ENCODE assay signal across 12 mouse cellular contexts in genomic region chr2:57362503-57362902, GRCm38 (mm10).
A peak's percentile ranks its signal among the peaks of the same experiment; 100 is the strongest.
DNase-seq lines count a peak whose midpoint lies in the region; ATAC-seq and TF ChIP-seq lines count a peak whose summit lies in the region.
"Had no signal": no experiment of that assay in that cellular context is flagged by ENCODE, and none has a peak within 500 bp of the region (broad histone marks: within the 10 kb centered on the region; RNA-seq: fewer than 3 reads in every experiment).

No protein-coding gene starts in this region.

- no peak for TF ChIP-seq POLR2A in CH12.LX (IDR thresholded peaks at IDR 0.05; ENCODE audit: low read depth, low read length)

- H3K9me3 ChIP-seq in hindbrain, postnatal 0 days (ENCODE audit: low read length), result no peaks in the 10 kb centered on the region
- H3K9me3 ChIP-seq in hindbrain, embryonic 16.5 days (ENCODE audit: control insufficient read depth, low read length), result no peaks in the 10 kb centered on the region
- H3K9me3 ChIP-seq in CH12.LX (replicated peaks; ENCODE audit: low read length), result no peaks in the 10 kb centered on the region
- H3K9me3 ChIP-seq: hindbrain, embryonic 13.5 days; liver, embryonic 15.5 days had no signal

- peak; percentile 19; the same call in 1 of the 2 replicates for TF ChIP-seq CTCF in hindbrain, postnatal 0 days (IDR thresholded peaks at IDR 0.05; ENCODE audit: low read depth)
- TF ChIP-seq CTCF in CH12.LX (conservative IDR thresholded peaks at IDR 0.05 in 1 of 2, IDR thresholded peaks at IDR 0.05 in 1 of 2; ENCODE audit: low read depth in 2 of 2, low read length in 2 of 2), result peak in 1 of 2 experiments; percentile 53; a peak in 2 of 4 replicates

- in situ Hi-C loops in CH12.LX (cut with MboI; ENCODE audit: low pct_ligation_motif_present, low pct_unique_long_range_greater_than_20kb, low sequenced_read_pairs), result loop anchor here (25.0 kb wide), 1 partner anchor 250 kb away; the partner anchor contains the start of gene Nr4a2

- TF ChIP-seq RAD21 in CH12.LX (IDR thresholded peaks at IDR 0.05; ENCODE audit: low read depth, low read length), result peak; percentile 44

- no peak for ATAC-seq in hindbrain, postnatal 0 days
- no peak for ATAC-seq in hindbrain, embryonic 16.5 days
- ATAC-seq in granulocyte monocyte progenitor cell, adult 5-6 weeks (replicated peaks; ENCODE audit: poor library complexity, severe bottlenecking), result peak; percentile 66

- WGBS in hindbrain, postnatal 0 days, result 86% methylated on average over 3 of the region's 3 CpGs
- 92% methylated on average over 3 of the region's 3 CpGs for WGBS in hindbrain, embryonic 16.5 days

- DNase-seq in hindbrain, postnatal 0 days (ENCODE audit: low spot score), result no peak
- DNase-seq in 3134 (ENCODE audit: extremely low read depth, insufficient read length, low spot score), result peak; percentile 15
- peak; percentile 19 for DNase-seq in CH12.LX (ENCODE audit: extremely low read depth)
- DNase-seq in spleen, postnatal 14 days (ENCODE audit: low spot score in 2 of 2), result no peak
- DNase-seq in left cerebral cortex, postnatal 36 days (ENCODE audit: low spot score in 2 of 2), result no peak
- no peak for DNase-seq in gastrocnemius, adult 8-10 months (ENCODE audit: low spot score in 2 of 2)
- DNase-seq: cerebellum, adult 9-11 months; right cerebral cortex, postnatal 25 days had no signal

- H3K4me1 ChIP-seq in hindbrain, postnatal 0 days (ENCODE audit: insufficient read depth, low read length), result no peaks in the 10 kb centered on the region
- H3K4me1 ChIP-seq in hindbrain, embryonic 16.5 days (ENCODE audit: control insufficient read depth, insufficient read depth, low read depth, low read length), result no peaks in the 10 kb centered on the region
- H3K4me1 ChIP-seq in CH12.LX (ENCODE audit: control insufficient read depth in 1 of 2, insufficient read depth in 2 of 2), result no peaks in the 10 kb centered on the region
- H3K4me1 ChIP-seq: hindbrain, embryonic 13.5 days; liver, embryonic 15.5 days had no signal

- intact Hi-C loops in left cerebral cortex, postnatal 36 days (cut with DNase I), result loop anchor here (10.0 kb wide), 2 partner anchors 128 to 248 kb away; partner anchors contain the start of gene Gpd2

- no peak for TF ChIP-seq EP300 in CH12.LX (IDR thresholded peaks at IDR 0.05; ENCODE audit: low read length)

- no peak overlapping the region for H3K9ac ChIP-seq in hindbrain, postnatal 0 days (replicated peaks; ENCODE audit: low read length)
- no peak overlapping the region for H3K9ac ChIP-seq in hindbrain, embryonic 16.5 days (ENCODE audit: low read depth, low read length)
- no peak overlapping the region for H3K9ac ChIP-seq in CH12.LX (ENCODE audit: insufficient read depth, low read depth)
- H3K9ac ChIP-seq: hindbrain, embryonic 13.5 days; liver, embryonic 15.5 days had no signal

- H3K4me2 ChIP-seq in hindbrain, postnatal 0 days (ENCODE audit: low read depth, low read length), result no peak overlapping the region
- H3K4me2 ChIP-seq in hindbrain, embryonic 16.5 days (ENCODE audit: low read length), result no peak overlapping the region
- no peak overlapping the region for H3K4me2 ChIP-seq in CH12.LX (ENCODE audit: insufficient read depth, low read depth, poor library complexity, severe bottlenecking)
- H3K4me2 ChIP-seq: hindbrain, embryonic 13.5 days; liver, embryonic 15.5 days had no signal

- no peak overlapping the region for H3K4me3 ChIP-seq in hindbrain, postnatal 0 days (ENCODE audit: low read length)
- H3K4me3 ChIP-seq in hindbrain, embryonic 16.5 days (ENCODE audit: low read length), result no peak overlapping the region
- H3K4me3 ChIP-seq in CH12.LX (replicated peaks in 1 of 3; ENCODE audit: low read depth in 2 of 3, low read length in 2 of 3, poor library complexity in 1 of 3), result no peak overlapping the region
- H3K4me3 ChIP-seq: hindbrain, embryonic 13.5 days; liver, embryonic 15.5 days had no signal

- no peaks in the 10 kb centered on the region for H3K27me3 ChIP-seq in hindbrain, postnatal 0 days (ENCODE audit: insufficient read depth, low read length)
- H3K27me3 ChIP-seq in hindbrain, embryonic 16.5 days (replicated peaks; ENCODE audit: control insufficient read depth, insufficient read depth, low read length), result no peaks in the 10 kb centered on the region
- H3K27me3 ChIP-seq in CH12.LX (replicated peaks), result no peaks in the 10 kb centered on the region
- H3K27me3 ChIP-seq: hindbrain, embryonic 13.5 days; liver, embryonic 15.5 days had no signal

- no peaks in the 10 kb centered on the region for H3K79me2 ChIP-seq in CH12.LX (replicated peaks; ENCODE audit: control insufficient read depth, extremely low read depth, insufficient read depth, poor library complexity, severe bottlenecking)

- no peaks in the 10 kb centered on the region for H3K36me3 ChIP-seq in hindbrain, postnatal 0 days (ENCODE audit: insufficient read depth, low read length)
- no peaks in the 10 kb centered on the region for H3K36me3 ChIP-seq in hindbrain, embryonic 16.5 days (ENCODE audit: control insufficient read depth, insufficient read depth, low read length)
- peaks cover 5 to 46% of the 10 kb centered on the region in 2 experiments for H3K36me3 ChIP-seq in CH12.LX (replicated peaks in 1 of 2; ENCODE audit: control insufficient read depth in 1 of 2, insufficient read depth in 1 of 2, low read length in 1 of 2)
- H3K36me3 ChIP-seq: hindbrain, embryonic 13.5 days; liver, embryonic 15.5 days had no signal

- no peak overlapping the region for H3K27ac ChIP-seq in hindbrain, postnatal 0 days
- no peak overlapping the region for H3K27ac ChIP-seq in hindbrain, embryonic 16.5 days (ENCODE audit: low read depth, low read length)
- no peak overlapping the region for H3K27ac ChIP-seq in CH12.LX (ENCODE audit: insufficient read depth, low read depth)
- H3K27ac ChIP-seq: hindbrain, embryonic 13.5 days; liver, embryonic 15.5 days had no signal

- dilution Hi-C loops in CH12.LX (cut with MboI; ENCODE audit: extremely low pct_ligation_motif_present, extremely low pct_unique_long_range_greater_than_20kb, low sequenced_read_pairs), result no loop called here

TF ChIP-seq in CH12.LX, 34 proteins besides CTCF, POLR2A, EP300 and RAD21:
- TF ChIP-seq USF1 (IDR thresholded peaks at IDR 0.05; ENCODE audit: low read depth, low read length) (no peak), SMC3 (IDR thresholded peaks at IDR 0.05; ENCODE audit: low read depth, low read length) (peak; percentile 52)

Comparison
In these comparisons a context has a peak if more than half of its experiments do, and no peak if none do; other contexts are left out.
1. DNase-seq: peak in 3134 (single experiment) and CH12.LX (single experiment); none in hindbrain, postnatal 0 days (single experiment), spleen, postnatal 14 days (0 of 2), left cerebral cortex, postnatal 36 days (0 of 2) and gastrocnemius, adult 8-10 months (0 of 2).